Mouse (Mus musculus): Measurements from ENCODE around the gene Fam90a1a. TPM values are rescaled to one million over a fixed set of nuclear protein-coding genes. Genes with fewer than 3 reads are reported as not detected.

The Fam90a1a gene
- polyA plus RNA-seq, 1 experiment from 2014 or later = not detected

DNA sequence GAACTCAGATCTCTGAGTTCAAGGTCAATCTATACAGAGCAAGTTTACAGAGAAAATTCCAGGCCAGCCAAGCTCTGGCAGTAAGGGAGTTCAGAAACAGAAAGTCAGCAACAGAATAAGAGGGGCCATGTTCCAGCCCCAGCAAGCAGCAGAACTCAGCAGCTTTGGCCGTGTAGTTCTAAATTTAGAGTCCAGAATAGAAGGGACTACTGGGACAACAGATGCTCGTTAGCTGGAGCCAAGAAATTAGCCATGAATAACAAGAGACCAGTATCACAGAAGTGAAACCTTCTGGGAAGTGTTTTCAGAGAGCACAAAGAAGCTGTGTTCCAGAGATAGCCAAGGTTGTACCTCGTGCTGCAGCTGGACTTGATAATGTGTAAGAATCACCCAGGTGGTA, 50.9 kb downstream of the Fam90a1a start:
- ATAC-seq (replicated peaks; ENCODE audit: low FRiP score, low read depth) (no peak), DNase-seq (ENCODE audit: low spot score) (no peak)
- 68% methylated on average over 3 of the region's 3 CpGs for WGBS
- Histone ChIP-seq H3K4me1 (replicated peaks; ENCODE audit: insufficient read depth, low read length) (no peaks in the 10 kb centered on the region), H3K27ac (no peak overlapping the region), H3K9ac (ENCODE audit: low read depth, low read length) (no peak overlapping the region), H3K4me3 (replicated peaks; ENCODE audit: low read depth, low read length) (no peak overlapping the region), H3K9me3 (replicated peaks; ENCODE audit: low read length) (no peaks in the 10 kb centered on the region), H3K4me2 (ENCODE audit: low read length) (no peak overlapping the region), H3K27me3 (ENCODE audit: insufficient read depth, low read length) (no peaks in the 10 kb centered on the region), H3K36me3 (ENCODE audit: insufficient read depth, low read length) (no peaks in the 10 kb centered on the region)
- TF ChIP-seq CTCF (IDR thresholded peaks at IDR 0.05; ENCODE audit: low read depth) = no peak

GRCm38 (mm10) chr8:22013034-22013707, 54.7 kb downstream of the Fam90a1a start:
- Histone ChIP-seq H3K4me1 (replicated peaks; ENCODE audit: insufficient read depth, low read length) (no peaks in the 10 kb centered on the region), H3K9ac (ENCODE audit: low read depth, low read length) (no peak overlapping the region), H3K4me3 (replicated peaks; ENCODE audit: low read depth, low read length) (no peak overlapping the region), H3K9me3 (replicated peaks; ENCODE audit: low read length) (no peaks in the 10 kb centered on the region), H3K36me3 (ENCODE audit: insufficient read depth, low read length) (no peaks in the 10 kb centered on the region), H3K27ac (no peak overlapping the region), H3K27me3 (ENCODE audit: insufficient read depth, low read length) (no peaks in the 10 kb centered on the region), H3K4me2 (ENCODE audit: low read length) (no peak overlapping the region)
- ATAC-seq (replicated peaks; ENCODE audit: low FRiP score, low read depth) (0 out of 2 replicates have a peak, but pooled peaks have one; percentile 15), DNase-seq (ENCODE audit: low spot score) (no peak)
- no peak for TF ChIP-seq CTCF (IDR thresholded peaks at IDR 0.05; ENCODE audit: low read depth)
- WGBS = 59% methylated on average over 24 of the region's 24 CpGs

Other genes with a start within 250 kb of the Fam90a1a start
- gene Defa24, start 224.2 kb upstream of the Fam90a1a start, polyA plus RNA-seq (2015; fragmentation: Nextera tagmentation; extraction: Ambion mirVana) = not detected in 2 replicates
- not detected in 2 replicates for gene Defb50, start 135.2 kb upstream of the Fam90a1a start, polyA plus RNA-seq (2015; fragmentation: Nextera tagmentation; extraction: Ambion mirVana)
- gene Defb2, start 118.8 kb upstream of the Fam90a1a start, polyA plus RNA-seq (2015; fragmentation: Nextera tagmentation; extraction: Ambion mirVana) = 2.7 and 4.5 TPM in 2 replicates
- not detected in 2 replicates for gene Defb10, start 99.8 kb upstream of the Fam90a1a start, polyA plus RNA-seq (2015; fragmentation: Nextera tagmentation; extraction: Ambion mirVana)
- gene Defb9, start 73.3 kb upstream of the Fam90a1a start, polyA plus RNA-seq (2015; fragmentation: Nextera tagmentation; extraction: Ambion mirVana) = not detected in 2 replicates
- 2.9 and 5.0 TPM in 2 replicates for gene Defb11, start 52.3 kb upstream of the Fam90a1a start, polyA plus RNA-seq (2015; fragmentation: Nextera tagmentation; extraction: Ambion mirVana)
- gene Defb15, start 26.0 kb upstream of the Fam90a1a start, polyA plus RNA-seq (2015; fragmentation: Nextera tagmentation; extraction: Ambion mirVana) = not detected in 2 replicates
- not detected in 2 replicates for gene Defb35, start 20.4 kb upstream of the Fam90a1a start, polyA plus RNA-seq (2015; fragmentation: Nextera tagmentation; extraction: Ambion mirVana)
- not detected in 2 replicates for gene Defb13, start 12.0 kb upstream of the Fam90a1a start, polyA plus RNA-seq (2015; fragmentation: Nextera tagmentation; extraction: Ambion mirVana)
- not detected in 2 replicates for gene Ccdc70, start 11.1 kb downstream of the Fam90a1a start, polyA plus RNA-seq (2015; fragmentation: Nextera tagmentation; extraction: Ambion mirVana)
- 0.33 and 0.52 TPM in 2 replicates for gene Atp7b, start 101.6 kb downstream of the Fam90a1a start, polyA plus RNA-seq (2015; fragmentation: Nextera tagmentation; extraction: Ambion mirVana)
- 23.5 and 24.4 TPM in 2 replicates for gene Alg11, start 102.0 kb downstream of the Fam90a1a start, polyA plus RNA-seq (2015; fragmentation: Nextera tagmentation; extraction: Ambion mirVana)
- 0.47 and 0.62 TPM in 2 replicates for gene Nek5, start 166.3 kb downstream of the Fam90a1a start, polyA plus RNA-seq (2015; fragmentation: Nextera tagmentation; extraction: Ambion mirVana)
- gene Nek3, start 207.7 kb downstream of the Fam90a1a start, polyA plus RNA-seq (2015; fragmentation: Nextera tagmentation; extraction: Ambion mirVana) = 4.8 and 5.4 TPM in 2 replicates
- gene Ckap2, start 227.1 kb downstream of the Fam90a1a start, polyA plus RNA-seq (2015; fragmentation: Nextera tagmentation; extraction: Ambion mirVana) = 22.4 and 23.3 TPM in 2 replicates
- gene Vps36, start 234.1 kb downstream of the Fam90a1a start, polyA plus RNA-seq (2015; fragmentation: Nextera tagmentation; extraction: Ambion mirVana) = 30.3 and 32.2 TPM in 2 replicates